Mouse (Mus musculus) T-cell, adult 2 months (primary cell): ENCODE data around the gene Ing1.

Experiments
- DNase-seq: peaks from one replicate; pipeline ENCODE4 v3.0.0; 2022; ENCODE audit warnings: low spot score

Ing1 gene

GRCm38 (mm10) chr8:11554799-11555719, at the start of gene Ing1:
Gene Ing1 (plus strand): TSS chr8:11555571.
- DNase-seq = peak; percentile 94

- DNase-seq = no peak
Observed at GRCm38 (mm10) chr8:11506074-11506473, 49.3 kb upstream of the Ing1 start.

GRCm38 (mm10) chr8:11506802-11507201, 48.6 kb upstream of the Ing1 start:
- DNase-seq = peak; percentile 53

GRCm38 (mm10) chr8:11508880-11509279, 46.5 kb upstream of the Ing1 start:
- no peak for DNase-seq

GRCm38 (mm10) chr8:11510971-11511370, 44.4 kb upstream of the Ing1 start:
- DNase-seq = no peak

GRCm38 (mm10) chr8:11512711-11513110, 42.7 kb upstream of the Ing1 start:
- no peak for DNase-seq

GRCm38 (mm10) chr8:11513247-11513646, 42.1 kb upstream of the Ing1 start:
- DNase-seq = no peak

GRCm38 (mm10) chr8:11516292-11516691, 39.1 kb upstream of the Ing1 start:
- no peak for DNase-seq

- DNase-seq = no peak
Observed at GRCm38 (mm10) chr8:11517366-11518055, 37.9 kb upstream of the Ing1 start.

- no peak for DNase-seq
Observed at GRCm38 (mm10) chr8:11518056-11518396, 37.3 kb upstream of the Ing1 start.

- DNase-seq = no peak
Observed at GRCm38 (mm10) chr8:11518676-11519075, 36.7 kb upstream of the Ing1 start.

GRCm38 (mm10) chr8:11523331-11523730, 32.0 kb upstream of the Ing1 start:
- DNase-seq = no peak

- no peak for DNase-seq
Observed at GRCm38 (mm10) chr8:11530155-11530770, 25.1 kb upstream of the Ing1 start.

- DNase-seq = no peak
Observed at GRCm38 (mm10) chr8:11530849-11531248, 24.5 kb upstream of the Ing1 start.

GRCm38 (mm10) chr8:11534494-11534893, 20.9 kb upstream of the Ing1 start:
- DNase-seq = no peak

GRCm38 (mm10) chr8:11539049-11539448, 16.3 kb upstream of the Ing1 start:
- no peak for DNase-seq

GRCm38 (mm10) chr8:11540182-11540581, 15.2 kb upstream of the Ing1 start:
- DNase-seq = no peak

GRCm38 (mm10) chr8:11542031-11542430, 13.3 kb upstream of the Ing1 start:
- no peak for DNase-seq

- no peak for DNase-seq
Observed at GRCm38 (mm10) chr8:11542866-11543265, 12.5 kb upstream of the Ing1 start.

GRCm38 (mm10) chr8:11544386-11544785, 11.0 kb upstream of the Ing1 start:
- peak; percentile 74 for DNase-seq

GRCm38 (mm10) chr8:11547063-11547462, 8.3 kb upstream of the Ing1 start:
- DNase-seq = peak; percentile 10

- peak; percentile 47 for DNase-seq
Observed at GRCm38 (mm10) chr8:11549706-11550105, 5.7 kb upstream of the Ing1 start.
